Mouse (Mus musculus): ENCODE results near the gene Cd72. TPM values are rescaled to one million over a fixed set of nuclear protein-coding genes. Genes with fewer than 3 reads are reported as not detected.
A peak's percentile ranks its signal among the peaks of the same experiment; 100 is the strongest.

Cd72 gene
- polyA plus RNA-seq, 2 experiments, result 1.3 to 4.4 TPM

- DNase-seq (ENCODE audit: low spot score) (no peak), ATAC-seq (ENCODE audit: low FRiP score, low read depth) (no peak)
- WGBS, result 73% methylated on average over 9 of the region's 9 CpGs
- no peak overlapping the region for H3K4me3 ChIP-seq (replicated peaks; ENCODE audit: low read length)
- no peak overlapping the region for H3K4me2 ChIP-seq (replicated peaks; ENCODE audit: low read depth, low read length, severe bottlenecking)
- no peak overlapping the region for H3K9ac ChIP-seq (ENCODE audit: low read depth, low read length, severe bottlenecking)
- peaks cover 62% of the 10 kb centered on the region for H3K36me3 ChIP-seq (ENCODE audit: control insufficient read depth, insufficient read depth, low read length)
- no peak for TF ChIP-seq POLR2A (IDR thresholded peaks at IDR 0.05; ENCODE audit: borderline replicate concordance, extremely low read depth, insufficient read depth, insufficient read length)
- peaks cover 11% of the 10 kb centered on the region; the same call in 1 of the 2 replicates for H3K4me1 ChIP-seq (ENCODE audit: control insufficient read depth, insufficient read depth, low read length)
- H3K9me3 ChIP-seq (ENCODE audit: control insufficient read depth, low read length), result no peaks in the 10 kb centered on the region
- H3K27me3 ChIP-seq (ENCODE audit: control insufficient read depth, insufficient read depth, low read length), result peaks cover 37% of the 10 kb centered on the region
- no peak overlapping the region for H3K27ac ChIP-seq (replicated peaks; ENCODE audit: low read depth, low read length)
These were observed 30.4 kb downstream of the Cd72 start for GRCm38 (mm10) chr4:43424072-43424471.

- H3K9me3 ChIP-seq (ENCODE audit: control insufficient read depth, low read length), result no peaks in the 10 kb centered on the region
- 89% methylated on average over 20 of the region's 20 CpGs for WGBS
- H3K27ac ChIP-seq (replicated peaks; ENCODE audit: low read depth, low read length), result no peak overlapping the region
- no peak overlapping the region for H3K4me3 ChIP-seq (replicated peaks; ENCODE audit: low read length)
- peaks cover 9% of the 10 kb centered on the region; the same call in 1 of the 2 replicates for H3K4me1 ChIP-seq (ENCODE audit: control insufficient read depth, insufficient read depth, low read length)
- H3K9ac ChIP-seq (ENCODE audit: low read depth, low read length, severe bottlenecking), result no peak overlapping the region
- no peak for TF ChIP-seq POLR2A (IDR thresholded peaks at IDR 0.05; ENCODE audit: borderline replicate concordance, extremely low read depth, insufficient read depth, insufficient read length)
- peaks cover 37% of the 10 kb centered on the region for H3K27me3 ChIP-seq (ENCODE audit: control insufficient read depth, insufficient read depth, low read length)
- ATAC-seq (ENCODE audit: low FRiP score, low read depth) (no peak), DNase-seq (ENCODE audit: low spot score) (no peak)
- peaks cover 69% of the 10 kb centered on the region for H3K36me3 ChIP-seq (ENCODE audit: control insufficient read depth, insufficient read depth, low read length)
- no peak overlapping the region for H3K4me2 ChIP-seq (replicated peaks; ENCODE audit: low read depth, low read length, severe bottlenecking)
These were observed 31.0 kb downstream of the Cd72 start for GRCm38 (mm10) chr4:43423267-43423934.

- ATAC-seq (ENCODE audit: low FRiP score, low read depth), result no peak
- no peaks in the 10 kb centered on the region for H3K9me3 ChIP-seq (ENCODE audit: control insufficient read depth, low read length)
- 75% methylated on average over 28 of the region's 28 CpGs for WGBS
- H3K4me2 ChIP-seq (replicated peaks; ENCODE audit: low read depth, low read length, severe bottlenecking), result no peak overlapping the region
- no peak overlapping the region for H3K9ac ChIP-seq (ENCODE audit: low read depth, low read length, severe bottlenecking)
- H3K36me3 ChIP-seq (ENCODE audit: control insufficient read depth, insufficient read depth, low read length), result peaks cover 71% of the 10 kb centered on the region
- TF ChIP-seq POLR2A (IDR thresholded peaks at IDR 0.05; ENCODE audit: borderline replicate concordance, extremely low read depth, insufficient read depth, insufficient read length), result no peak
- no peak for DNase-seq (ENCODE audit: low spot score)
- no peak overlapping the region for H3K27ac ChIP-seq (replicated peaks; ENCODE audit: low read depth, low read length)
- H3K4me1 ChIP-seq (ENCODE audit: control insufficient read depth, insufficient read depth, low read length), result peaks cover 4% of the 10 kb centered on the region; the same call in 1 of the 2 replicates
- H3K27me3 ChIP-seq (ENCODE audit: control insufficient read depth, insufficient read depth, low read length), result peaks cover 22% of the 10 kb centered on the region
- no peak overlapping the region for H3K4me3 ChIP-seq (replicated peaks; ENCODE audit: low read length)
These were observed 32.7 kb downstream of the Cd72 start for GRCm38 (mm10) chr4:43421632-43422240.

GRCm38 (mm10) chr4:43420305-43420704, 34.1 kb downstream of the Cd72 start:
- peaks cover 9% of the 10 kb centered on the region for H3K27me3 ChIP-seq (ENCODE audit: control insufficient read depth, insufficient read depth, low read length)
- TF ChIP-seq POLR2A (IDR thresholded peaks at IDR 0.05; ENCODE audit: borderline replicate concordance, extremely low read depth, insufficient read depth, insufficient read length), result no peak
- ATAC-seq (ENCODE audit: low FRiP score, low read depth) (0 out of 2 replicates have a peak, but pooled peaks have one; percentile 36), DNase-seq (ENCODE audit: low spot score) (peak; percentile 92)
- H3K9me3 ChIP-seq (ENCODE audit: control insufficient read depth, low read length), result no peaks in the 10 kb centered on the region
- H3K4me3 ChIP-seq (replicated peaks; ENCODE audit: low read length), result no peak overlapping the region
- peaks cover 70% of the 10 kb centered on the region for H3K36me3 ChIP-seq (ENCODE audit: control insufficient read depth, insufficient read depth, low read length)
- no peak overlapping the region for H3K4me2 ChIP-seq (replicated peaks; ENCODE audit: low read depth, low read length, severe bottlenecking)
- no peak overlapping the region for H3K27ac ChIP-seq (replicated peaks; ENCODE audit: low read depth, low read length)
- H3K4me1 ChIP-seq (ENCODE audit: control insufficient read depth, insufficient read depth, low read length), result no peaks in the 10 kb centered on the region
- no peak overlapping the region for H3K9ac ChIP-seq (ENCODE audit: low read depth, low read length, severe bottlenecking)
- 4% methylated on average over 6 of the region's 6 CpGs for WGBS

- Histone ChIP-seq H3K9me3 (ENCODE audit: control insufficient read depth, low read length) (no peaks in the 10 kb centered on the region), H3K36me3 (ENCODE audit: control insufficient read depth, insufficient read depth, low read length) (peaks cover 70% of the 10 kb centered on the region), H3K9ac (ENCODE audit: low read depth, low read length, severe bottlenecking) (no peak overlapping the region), H3K27me3 (ENCODE audit: control insufficient read depth, insufficient read depth, low read length) (peaks cover 5% of the 10 kb centered on the region; the same call in 1 of the 2 replicates), H3K27ac (replicated peaks; ENCODE audit: low read depth, low read length) (no peak overlapping the region), H3K4me1 (ENCODE audit: control insufficient read depth, insufficient read depth, low read length) (no peaks in the 10 kb centered on the region), H3K4me2 (replicated peaks; ENCODE audit: low read depth, low read length, severe bottlenecking) (no peak overlapping the region), H3K4me3 (replicated peaks; ENCODE audit: low read length) (no peak overlapping the region)
- 51% methylated on average over 9 of the region's 9 CpGs for WGBS
- ATAC-seq (ENCODE audit: low FRiP score, low read depth), result no peak
- no peak for DNase-seq (ENCODE audit: low spot score)
- no peak for TF ChIP-seq POLR2A (IDR thresholded peaks at IDR 0.05; ENCODE audit: borderline replicate concordance, extremely low read depth, insufficient read depth, insufficient read length)
These were observed 34.6 kb downstream of the Cd72 start for GRCm38 (mm10) chr4:43419801-43420281.

Data from limb, embryonic 14.5 days (tissue).